Mouse (Mus musculus) intestine, embryonic 16.5 days (tissue): Measurements from ENCODE around the gene Gria1. TPM values are rescaled to one million over a fixed set of nuclear protein-coding genes. Genes with fewer than 3 reads are reported as not detected.

Experiments
- ATAC-seq: fragments of 200-750 bp; cut with Nextera tagmentation; 2 replicates; pipeline ENCODE4 v1.8.0; 2017; ENCODE audit warnings: moderate TSS enrichment, moderate library complexity
- H3K27ac ChIP-seq: fragments of 300-500 bp; sonication (generic); 2 replicates; pipeline ENCODE4 v1.5.1; 2014; ENCODE audit warnings: mild to moderate bottlenecking, low read length
- H3K27me3 ChIP-seq: fragments of 300-500 bp; sonication (generic); replicated peaks from 2 replicates; pipeline ENCODE4 v1.6.1; 2014; ENCODE audit warnings: low read length, control low read depth, mixed read lengths; ENCODE audit not compliant: control insufficient read depth, insufficient read depth
- H3K36me3 ChIP-seq: fragments of 300-500 bp; sonication (generic); 2 replicates; pipeline ENCODE4 v1.6.1; 2014; ENCODE audit warnings: low read length, control low read depth; ENCODE audit not compliant: control insufficient read depth, insufficient read depth
- H3K4me1 ChIP-seq: fragments of 300-500 bp; sonication (generic); 2 replicates; pipeline ENCODE4 v1.6.1; 2014; ENCODE audit warnings: low read length, control low read depth, mixed read lengths; ENCODE audit not compliant: control insufficient read depth, insufficient read depth
- H3K4me2 ChIP-seq: fragments of 300-500 bp; sonication (generic); 2 replicates; pipeline ENCODE4 v1.6.1; 2014; ENCODE audit warnings: low read depth, low read length, control low read depth
- H3K4me3 ChIP-seq: fragments of 300-500 bp; sonication (generic); 2 replicates; pipeline ENCODE4 v1.5.1; 2014; ENCODE audit warnings: mild to moderate bottlenecking, low read length
- H3K9ac ChIP-seq: fragments of 300-500 bp; sonication (generic); 2 replicates; pipeline ENCODE4 v1.6.1; 2014; ENCODE audit warnings: low read depth, low read length
- H3K9me3 ChIP-seq: fragments of 300-500 bp; sonication (generic); 2 replicates; pipeline ENCODE4 v1.6.1; 2016; ENCODE audit warnings: low read length, control low read depth; ENCODE audit not compliant: control insufficient read depth
- WGBS: fragments of 180-500 bp; shearing (Covaris S2); extraction: QIAGEN DNeasy Blood & Tissue Kit; methylation state at CpG from one replicate; pipeline ENCODE4 v1.1.7; 2014; 5-methylcytosine and 5-hydroxymethylcytosine counted together
- polyA plus RNA-seq: library from polyadenylated mRNA; unstranded; fragments of >200 nt; fragmentation: Nextera tagmentation; extraction: Ambion mirVana; gene quantifications from 2 replicates; pipeline ENCODE4 v1.2.1, GENCODE M21; 2015

Gria1 gene
- polyA plus RNA-seq, 1 experiment from 2014 or later: 0.94 TPM

GRCm38 (mm10) chr11:57090705-57091104, 79.5 kb downstream of the Gria1 start:
- H3K9me3 ChIP-seq: no peaks in the 10 kb centered on the region
- H3K27ac ChIP-seq: no peak overlapping the region
- no peaks in the 10 kb centered on the region for H3K36me3 ChIP-seq
- ATAC-seq: no peak
- H3K4me1 ChIP-seq: no peaks in the 10 kb centered on the region
- H3K4me3 ChIP-seq: no peak overlapping the region
- H3K4me2 ChIP-seq: no peak overlapping the region
- H3K9ac ChIP-seq: no peak overlapping the region
- H3K27me3 ChIP-seq: no peaks in the 10 kb centered on the region

DNA sequence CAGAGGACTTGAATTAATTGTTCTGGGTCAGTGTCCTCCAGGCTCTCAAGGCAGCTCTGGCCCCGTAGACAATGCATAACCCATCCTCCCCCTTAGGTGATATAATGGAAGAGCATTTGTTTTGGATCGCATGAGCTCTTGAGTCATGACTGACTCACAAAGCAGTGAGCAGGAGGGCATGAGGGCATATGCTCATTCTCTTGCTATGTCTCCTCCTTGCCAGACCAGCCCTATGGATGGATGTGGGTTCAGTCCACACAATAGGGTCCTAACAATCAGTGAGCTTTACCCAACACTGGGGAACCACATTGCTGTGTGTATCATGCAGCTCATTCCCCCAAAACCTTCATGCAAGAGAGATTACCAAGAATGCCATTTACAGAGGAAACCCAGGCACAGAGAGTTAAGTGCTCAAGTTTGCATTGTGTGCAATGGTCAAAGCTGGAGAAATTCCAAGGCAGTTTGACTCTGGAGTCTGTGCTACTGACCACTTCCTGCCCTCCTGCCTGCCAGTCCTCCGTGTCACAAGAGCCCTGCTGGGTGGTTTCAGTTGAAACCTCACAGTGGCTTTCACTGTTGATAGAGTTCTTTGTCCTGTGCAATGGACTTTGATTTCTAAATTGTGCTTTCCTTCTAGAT, 80.2 kb downstream of the Gria1 start:
- H3K4me1 ChIP-seq: no peaks in the 10 kb centered on the region
- no peaks in the 10 kb centered on the region for H3K36me3 ChIP-seq
- no peak overlapping the region for H3K4me2 ChIP-seq
- H3K9ac ChIP-seq: no peak overlapping the region
- ATAC-seq: no peak
- no peaks in the 10 kb centered on the region for H3K27me3 ChIP-seq
- 73% methylated on average over 3 of the region's 3 CpGs for WGBS
- H3K9me3 ChIP-seq: no peaks in the 10 kb centered on the region
- no peak overlapping the region for H3K4me3 ChIP-seq
- no peak overlapping the region for H3K27ac ChIP-seq

DNA sequence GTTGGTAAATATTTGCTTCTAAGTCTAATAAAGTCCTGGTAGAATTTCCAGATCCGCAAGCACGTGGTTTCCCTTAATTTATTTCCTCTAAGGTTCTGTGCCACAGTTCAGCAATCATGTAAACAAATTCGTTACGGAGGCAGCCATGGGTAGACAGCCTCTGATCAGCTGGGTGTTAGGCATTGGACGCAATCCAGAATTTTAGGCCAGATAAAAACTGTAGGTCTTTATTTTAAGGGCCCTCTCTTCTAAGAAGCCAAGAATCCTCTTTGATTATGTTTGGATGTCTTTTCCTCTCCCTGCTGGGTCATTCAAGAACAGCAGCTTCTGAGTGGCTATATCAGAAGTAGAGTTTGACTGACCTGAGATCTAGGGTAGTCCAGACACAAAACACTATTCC, 89.3 kb downstream of the Gria1 start:
- Histone ChIP-seq H3K9me3 (no peaks in the 10 kb centered on the region), H3K4me1 (no peaks in the 10 kb centered on the region), H3K27ac (no peak overlapping the region), H3K9ac (no peak overlapping the region), H3K36me3 (no peaks in the 10 kb centered on the region), H3K27me3 (no peaks in the 10 kb centered on the region), H3K4me3 (no peak overlapping the region), H3K4me2 (no peak overlapping the region)
- no peak for ATAC-seq
- 44% methylated on average over 5 of the region's 5 CpGs for WGBS

- no peak overlapping the region for H3K4me3 ChIP-seq
- no peaks in the 10 kb centered on the region for H3K4me1 ChIP-seq
- no peaks in the 10 kb centered on the region for H3K27me3 ChIP-seq
- ATAC-seq: no peak
- H3K27ac ChIP-seq: no peak overlapping the region
- H3K9ac ChIP-seq: no peak overlapping the region
- no peaks in the 10 kb centered on the region for H3K36me3 ChIP-seq
- no peaks in the 10 kb centered on the region for H3K9me3 ChIP-seq
- no peak overlapping the region for H3K4me2 ChIP-seq
- 76% methylated on average over 5 of the region's 5 CpGs for WGBS
Measured at GRCm38 (mm10) chr11:57103751-57104254, 92.6 kb downstream of the Gria1 start.

- 74% methylated on average over 3 of the region's 3 CpGs for WGBS
- H3K36me3 ChIP-seq: no peaks in the 10 kb centered on the region
- no peak for ATAC-seq
- no peaks in the 10 kb centered on the region for H3K9me3 ChIP-seq
- H3K4me3 ChIP-seq: no peak overlapping the region
- no peak overlapping the region for H3K27ac ChIP-seq
- no peak overlapping the region for H3K4me2 ChIP-seq
- no peaks in the 10 kb centered on the region for H3K27me3 ChIP-seq
- no peaks in the 10 kb centered on the region for H3K4me1 ChIP-seq
- H3K9ac ChIP-seq: no peak overlapping the region
Measured at GRCm38 (mm10) chr11:57105683-57106082, 94.5 kb downstream of the Gria1 start.

- Histone ChIP-seq H3K4me1 (no peaks in the 10 kb centered on the region), H3K27me3 (no peaks in the 10 kb centered on the region), H3K4me3 (no peak overlapping the region), H3K9ac (no peak overlapping the region), H3K27ac (no peak overlapping the region), H3K9me3 (no peaks in the 10 kb centered on the region), H3K4me2 (no peak overlapping the region), H3K36me3 (no peaks in the 10 kb centered on the region)
- ATAC-seq: no peak
- WGBS: 82% methylated on average over 8 of the region's 8 CpGs
Measured at GRCm38 (mm10) chr11:57112386-57112785, 101.2 kb downstream of the Gria1 start.

- 87% methylated on average over 5 of the region's 5 CpGs for WGBS
- no peak for ATAC-seq
- Histone ChIP-seq H3K27me3 (no peaks in the 10 kb centered on the region), H3K4me2 (no peak overlapping the region), H3K9ac (no peak overlapping the region), H3K4me1 (no peaks in the 10 kb centered on the region), H3K9me3 (no peaks in the 10 kb centered on the region), H3K4me3 (no peak overlapping the region), H3K27ac (no peak overlapping the region), H3K36me3 (no peaks in the 10 kb centered on the region)
Measured at GRCm38 (mm10) chr11:57114410-57114809, 103.2 kb downstream of the Gria1 start.

- H3K36me3 ChIP-seq: no peaks in the 10 kb centered on the region
- no peak for ATAC-seq
- no peak overlapping the region for H3K27ac ChIP-seq
- 82% methylated on average over 8 of the region's 8 CpGs for WGBS
- no peaks in the 10 kb centered on the region for H3K9me3 ChIP-seq
- H3K27me3 ChIP-seq: no peaks in the 10 kb centered on the region
- no peak overlapping the region for H3K9ac ChIP-seq
- no peaks in the 10 kb centered on the region for H3K4me1 ChIP-seq
- H3K4me2 ChIP-seq: no peak overlapping the region
- H3K4me3 ChIP-seq: no peak overlapping the region
Measured at GRCm38 (mm10) chr11:57127066-57127465, 115.9 kb downstream of the Gria1 start.

- Histone ChIP-seq H3K9ac (no peak overlapping the region), H3K36me3 (no peaks in the 10 kb centered on the region), H3K4me2 (no peak overlapping the region), H3K4me3 (no peak overlapping the region), H3K4me1 (no peaks in the 10 kb centered on the region), H3K9me3 (no peaks in the 10 kb centered on the region), H3K27ac (no peak overlapping the region), H3K27me3 (no peaks in the 10 kb centered on the region)
- WGBS: 86% methylated on average over 14 of the region's 14 CpGs
- ATAC-seq: no peak
Measured at GRCm38 (mm10) chr11:57140162-57140780, 129.1 kb downstream of the Gria1 start.

GRCm38 (mm10) chr11:57143681-57144080, 132.5 kb downstream of the Gria1 start:
- ATAC-seq: no peak
- Histone ChIP-seq H3K27me3 (no peaks in the 10 kb centered on the region), H3K9ac (no peak overlapping the region), H3K27ac (no peak overlapping the region), H3K4me3 (no peak overlapping the region), H3K36me3 (no peaks in the 10 kb centered on the region), H3K4me1 (no peaks in the 10 kb centered on the region), H3K9me3 (no peaks in the 10 kb centered on the region), H3K4me2 (no peak overlapping the region)
- 84% methylated on average over 5 of the region's 5 CpGs for WGBS
